Mouse (Mus musculus) heart, adult 2 months (tissue): ENCODE results near the gene Cdc34. TPM values are rescaled to one million over a fixed set of nuclear protein-coding genes. Genes with fewer than 3 reads are reported as not detected.

ENCODE experiments used
- DNase-seq, 2 experiments: peaks; one replicate each; pipeline ENCODE4 v3.0.0; 2021
- H3K27ac ChIP-seq: fragments of 200-600 bp; 2 replicates; pipeline ENCODE4 v1.8.1; 2022
- H3K27me3 ChIP-seq: fragments of 200-500 bp; 2 replicates; pipeline ENCODE4 v1.6.1; 2012; ENCODE audit warnings: mild to moderate bottlenecking, low read length, inconsistent platforms, mixed read lengths; ENCODE audit not compliant: control insufficient read depth, insufficient read depth
- H3K36me3 ChIP-seq: fragments of 200-500 bp; 2 replicates; pipeline ENCODE4 v1.6.1; 2012; ENCODE audit warnings: low read length, inconsistent platforms; ENCODE audit not compliant: control insufficient read depth, insufficient read depth
- H3K4me1 ChIP-seq: fragments of 200-500 bp; 2 replicates; pipeline ENCODE4 v1.6.1; 2011; ENCODE audit warnings: low read length; ENCODE audit not compliant: control insufficient read depth, insufficient read depth
- H3K4me3 ChIP-seq: fragments of 200-600 bp; 2 replicates; pipeline ENCODE4 v1.8.1; 2022
- H3K79me2 ChIP-seq: fragments of 200-500 bp; replicated peaks from 2 replicates; pipeline ENCODE4 v1.6.1; 2012; ENCODE audit warnings: mild to moderate bottlenecking, inconsistent platforms, low read length, moderate library complexity, mixed read lengths; ENCODE audit not compliant: control insufficient read depth, insufficient read depth
- H3K9ac ChIP-seq: fragments of 200-500 bp; 2 replicates; pipeline ENCODE4 v1.6.1; 2012; ENCODE audit warnings: low read depth, mild to moderate bottlenecking, control low read depth, inconsistent platforms, low read length, mixed read lengths
- CTCF ChIP-seq: fragments of 200-600 bp; IDR thresholded peaks from 2 replicates; pipeline ENCODE4 v1.8.1; 2022; ENCODE audit warnings: antibody characterized with exemption, mild to moderate bottlenecking, moderate library complexity
- EP300 ChIP-seq: fragments of 200-500 bp; IDR thresholded peaks from 2 replicates; pipeline ENCODE4 v1.6.1; 2011; ENCODE audit warnings: low read depth, low read length, control low read depth; ENCODE audit not compliant: insufficient read depth
- POLR2A ChIP-seq: fragments of 200-500 bp; IDR thresholded peaks from 2 replicates; pipeline ENCODE4 v1.6.1; 2011; ENCODE audit warnings: mild to moderate bottlenecking, low read depth, low read length, control low read depth; ENCODE audit not compliant: insufficient read depth
- WGBS: fragments of 180-500 bp; shearing (Covaris S2); methylation state at CpG from one replicate; pipeline ENCODE4 v1.1.7; 2018; 5-methylcytosine and 5-hydroxymethylcytosine counted together
- intact Hi-C: fragments of 180-260 bp; cut with DNase I; formaldehyde crosslinking; loops from one replicate; pipeline ENCODE4 v1.15.1; 2025
- polyA plus RNA-seq: library from polyadenylated mRNA; depleted of rRNA; stranded (reverse); fragments of >200 nt; gene quantifications from 2 replicates; pipeline ENCODE4 v1.2.3, GENCODE M21; 2012
- total RNA-seq, 2 experiments: library from RNA; stranded (reverse); gene quantifications; 2 replicates each; pipeline ENCODE4 v1.2.3; 2021

The Cdc34 gene
- total and polyA plus RNA-seq, 3 experiments, result 196 to 352 (median 216) TPM

- Histone ChIP-seq H3K4me1 (peaks cover 25% of the 10 kb centered on the region), H3K27me3 (no peaks in the 10 kb centered on the region), H3K27ac (peak overlapping the region; percentile 87), H3K9ac (peak overlapping the region; percentile 82), H3K36me3 (peaks cover 16% of the 10 kb centered on the region), H3K79me2 (peaks cover 4% of the 10 kb centered on the region; the same call in 1 of the 2 replicates), H3K4me3 (peak overlapping the region; percentile 87)
- 17% methylated on average over 6 of the region's 6 CpGs for WGBS
- intact Hi-C loops, result no loop called here
- TF ChIP-seq CTCF, result no peak
- TF ChIP-seq POLR2A, result peak; percentile 30; the same call in 1 of the 2 replicates
- TF ChIP-seq EP300, result peak; percentile 87
- peak; percentile 68 to 81 for DNase-seq
Observed at GRCm38 (mm10) chr10:79683726-79684640, 2.0 kb downstream of the Cdc34 start.

GRCm38 (mm10) chr10:79684770-79685600 lies 3.0 kb downstream of the Cdc34 start:
- intact Hi-C loops, result no loop called here
- Histone ChIP-seq H3K9ac (peak overlapping the region; percentile 0), H3K27ac (peak overlapping the region; percentile 87), H3K4me1 (peaks cover 25% of the 10 kb centered on the region), H3K36me3 (peaks cover 16% of the 10 kb centered on the region), H3K27me3 (no peaks in the 10 kb centered on the region), H3K79me2 (peaks cover 4% of the 10 kb centered on the region; the same call in 1 of the 2 replicates), H3K4me3 (no peak overlapping the region)
- no peak for DNase-seq
- WGBS, result 89% methylated on average over 25 of the region's 25 CpGs
- TF ChIP-seq EP300 (no peak), POLR2A (no peak)

- Histone ChIP-seq H3K27me3 (no peaks in the 10 kb centered on the region), H3K4me3 (no peak overlapping the region), H3K36me3 (peaks cover 16% of the 10 kb centered on the region), H3K79me2 (peaks cover 4% of the 10 kb centered on the region; the same call in 1 of the 2 replicates), H3K27ac (peak overlapping the region; percentile 87), H3K4me1 (peaks cover 22% of the 10 kb centered on the region), H3K9ac (0 out of 2 replicates have a peak overlapping the region, but pooled peaks have one; percentile 37)
- TF ChIP-seq POLR2A, result no peak
- TF ChIP-seq CTCF, result no peak
- TF ChIP-seq EP300, result no peak
- intact Hi-C loops, result no loop called here
- no peak for DNase-seq
- WGBS, result 74% methylated on average over 2 of the region's 2 CpGs
Observed at GRCm38 (mm10) chr10:79686219-79686618, 4.2 kb downstream of the Cdc34 start.

- DNase-seq, result peak in 1 of 2 experiments; percentile 70
- intact Hi-C loops, result no loop called here
- Histone ChIP-seq H3K9ac (peak overlapping the region; percentile 37; the same call in 1 of the 2 replicates), H3K27me3 (no peaks in the 10 kb centered on the region), H3K4me3 (no peak overlapping the region), H3K36me3 (peaks cover 16% of the 10 kb centered on the region), H3K79me2 (peaks cover 4% of the 10 kb centered on the region; the same call in 1 of the 2 replicates), H3K27ac (peak overlapping the region; percentile 87), H3K4me1 (peaks cover 22% of the 10 kb centered on the region)
- WGBS, result 64% methylated on average over 1 of the region's 1 CpGs
- TF ChIP-seq POLR2A (peak; percentile 50), CTCF (no peak), EP300 (0 out of 2 replicates have a peak, but pooled peaks have one; percentile 40)
Observed at GRCm38 (mm10) chr10:79686691-79687090, 4.7 kb downstream of the Cdc34 start.

- H3K4me1 ChIP-seq, result peaks cover 22% of the 10 kb centered on the region
- intact Hi-C loops, result no loop called here
- H3K36me3 ChIP-seq, result peaks cover 16% of the 10 kb centered on the region
- H3K27ac ChIP-seq, result peak overlapping the region; percentile 87
- no peak for DNase-seq
- H3K27me3 ChIP-seq, result no peaks in the 10 kb centered on the region
- H3K4me3 ChIP-seq, result no peak overlapping the region
- peaks cover 4% of the 10 kb centered on the region; the same call in 1 of the 2 replicates for H3K79me2 ChIP-seq
- TF ChIP-seq POLR2A (no peak), CTCF (no peak), EP300 (no peak)
- no peak overlapping the region for H3K9ac ChIP-seq
- WGBS, result 91% methylated on average over 6 of the region's 6 CpGs
Observed at GRCm38 (mm10) chr10:79687513-79687912, 5.5 kb downstream of the Cdc34 start.

- 76% methylated on average over 4 of the region's 4 CpGs for WGBS
- Histone ChIP-seq H3K9ac (no peak within 1 kb of the TSS), H3K36me3 (peaks cover 12% of the 10 kb centered on the region), H3K4me1 (peaks cover 18% of the 10 kb centered on the region), H3K79me2 (peaks cover under 1% of the 10 kb centered on the region; the same call in 1 of the 2 replicates), H3K27ac (no peak within 1 kb of the TSS; the same call in 1 of the 2 replicates), H3K4me3 (no peak within 1 kb of the TSS), H3K27me3 (no peaks in the 10 kb centered on the region)
- DNase-seq, result no peak
- TF ChIP-seq POLR2A (no peak), EP300 (no peak), CTCF (no peak)
- intact Hi-C loops, result no loop called here
Observed at GRCm38 (mm10) chr10:79688720-79689119, 6.7 kb downstream of the Cdc34 start, which contains the start of gene Gzmm. Gene Gzmm (plus strand): TSS chr10:79689020.
